In genomic region chr11:62954766-62955165, GRCm38 (mm10) we compare ENCODE assay signal across 27 mouse cellular contexts. TPM values are rescaled to one million over a fixed set of nuclear protein-coding genes. Genes with fewer than 3 reads are reported as not detected.
DNase-seq lines count a peak whose midpoint lies in the region; ATAC-seq and TF ChIP-seq lines count a peak whose summit lies in the region.
"Had no signal": no experiment of that assay in that cellular context is flagged by ENCODE, and none has a peak within 500 bp of the region (broad histone marks: within the 10 kb centered on the region; RNA-seq: fewer than 3 reads in every experiment).

No protein-coding gene starts in this region.

- no peak overlapping the region for H3K27ac ChIP-seq in kidney, adult 2 months (ENCODE audit: insufficient read depth, low read depth, low read length)
- no peak overlapping the region for H3K27ac ChIP-seq in kidney, embryonic 15.5 days
- H3K27ac ChIP-seq in lung, embryonic 15.5 days = peak overlapping the region; percentile 22; the same call in 1 of the 2 replicates
- H3K27ac ChIP-seq in forebrain, embryonic 13.5 days = no peak overlapping the region
- no peak overlapping the region for H3K27ac ChIP-seq in hindbrain, postnatal 0 days
- H3K27ac ChIP-seq: layer of hippocampus, adult 2 months; left cerebral cortex, adult 2 months; macrophage; midbrain, embryonic 10.5 days; stomach, postnatal 0 days had no signal

- no peaks in the 10 kb centered on the region for H3K4me1 ChIP-seq in kidney, adult 2 months (ENCODE audit: control insufficient read depth, insufficient read depth, low read length)
- no peaks in the 10 kb centered on the region for H3K4me1 ChIP-seq in kidney, embryonic 15.5 days
- H3K4me1 ChIP-seq in lung, embryonic 15.5 days = no peaks in the 10 kb centered on the region
- no peaks in the 10 kb centered on the region for H3K4me1 ChIP-seq in forebrain, embryonic 13.5 days
- no peaks in the 10 kb centered on the region for H3K4me1 ChIP-seq in hindbrain, postnatal 0 days (ENCODE audit: insufficient read depth, low read length)
- H3K4me1 ChIP-seq: midbrain, embryonic 10.5 days had no signal

- DNase-seq in kidney, adult 2 months = peak; percentile 17
- DNase-seq in R1 (ENCODE audit: low read depth, low spot score) = peak; percentile 86
- peak; percentile 55 to 76 for DNase-seq in lung, postnatal 4 days
- no peak for DNase-seq in hindbrain, postnatal 0 days (ENCODE audit: low spot score)
- DNase-seq: cerebellum, adult 8-10 months; heart, postnatal 10 days; kidney, adult 18-20 months; kidney, postnatal 14 days; left cerebral cortex, postnatal 4 days; liver; retina, postnatal 1 day; right cerebral cortex, postnatal 4 days had no signal

- no peaks in the 10 kb centered on the region for H3K36me3 ChIP-seq in kidney, adult 2 months (ENCODE audit: control insufficient read depth, insufficient read depth, low read length)
- H3K36me3 ChIP-seq in kidney, embryonic 15.5 days = no peaks in the 10 kb centered on the region
- no peaks in the 10 kb centered on the region for H3K36me3 ChIP-seq in lung, embryonic 15.5 days
- no peaks in the 10 kb centered on the region for H3K36me3 ChIP-seq in forebrain, embryonic 13.5 days (ENCODE audit: poor library complexity, severe bottlenecking)
- no peaks in the 10 kb centered on the region for H3K36me3 ChIP-seq in hindbrain, postnatal 0 days (ENCODE audit: insufficient read depth, low read length)
- H3K36me3 ChIP-seq: midbrain, embryonic 10.5 days had no signal

- peaks cover 9% of the 10 kb centered on the region; the same call in 1 of the 2 replicates for H3K9me3 ChIP-seq in kidney, embryonic 15.5 days (replicated peaks)
- H3K9me3 ChIP-seq in lung, embryonic 15.5 days = no peaks in the 10 kb centered on the region
- H3K9me3 ChIP-seq in forebrain, embryonic 13.5 days (replicated peaks) = no peaks in the 10 kb centered on the region
- H3K9me3 ChIP-seq in hindbrain, postnatal 0 days (ENCODE audit: low read length) = no peaks in the 10 kb centered on the region

- H3K4me3 ChIP-seq in kidney, adult 2 months (ENCODE audit: insufficient read depth, low read depth, low read length) = no peak overlapping the region
- no peak overlapping the region for H3K4me3 ChIP-seq in kidney, embryonic 15.5 days (replicated peaks)
- H3K4me3 ChIP-seq in lung, embryonic 15.5 days = no peak overlapping the region
- H3K4me3 ChIP-seq in forebrain, embryonic 13.5 days = no peak overlapping the region
- H3K4me3 ChIP-seq in hindbrain, postnatal 0 days (ENCODE audit: low read length) = no peak overlapping the region
- H3K4me3 ChIP-seq: layer of hippocampus, adult 2 months; left cerebral cortex, adult 2 months; midbrain, embryonic 10.5 days had no signal

- no peak overlapping the region for H3K9ac ChIP-seq in kidney, embryonic 15.5 days
- H3K9ac ChIP-seq in lung, embryonic 15.5 days = no peak overlapping the region
- no peak overlapping the region for H3K9ac ChIP-seq in forebrain, embryonic 13.5 days
- H3K9ac ChIP-seq in hindbrain, postnatal 0 days (replicated peaks; ENCODE audit: low read length) = no peak overlapping the region

- H3K27me3 ChIP-seq in kidney, adult 2 months (replicated peaks; ENCODE audit: control insufficient read depth, insufficient read depth, low read length) = no peaks in the 10 kb centered on the region
- H3K27me3 ChIP-seq in kidney, embryonic 15.5 days = no peaks in the 10 kb centered on the region
- H3K27me3 ChIP-seq in lung, embryonic 15.5 days = no peaks in the 10 kb centered on the region
- H3K27me3 ChIP-seq in forebrain, embryonic 13.5 days = no peaks in the 10 kb centered on the region
- H3K27me3 ChIP-seq in hindbrain, postnatal 0 days (ENCODE audit: insufficient read depth, low read length) = no peaks in the 10 kb centered on the region

- no peak for ATAC-seq in kidney, embryonic 15.5 days (replicated peaks; ENCODE audit: low FRiP score)
- ATAC-seq in lung, embryonic 15.5 days (ENCODE audit: borderline replicate concordance, extremely low read depth, low FRiP score, low TSS enrichment) = no peak
- ATAC-seq in forebrain, embryonic 13.5 days = no peak
- ATAC-seq in hindbrain, postnatal 0 days = no peak

- no peak for TF ChIP-seq POLR2A in kidney, adult 2 months (IDR thresholded peaks at IDR 0.05; ENCODE audit: low read depth, low read length)

- WGBS in kidney, adult 2 months = 73% methylated on average over 3 of the region's 3 CpGs
- WGBS in kidney, embryonic 15.5 days = 88% methylated on average over 3 of the region's 3 CpGs
- WGBS in lung, embryonic 15.5 days = 74% methylated on average over 3 of the region's 3 CpGs
- 100% methylated on average over 2 of the region's 3 CpGs for WGBS in forebrain, embryonic 13.5 days
- WGBS in hindbrain, postnatal 0 days = 95% methylated on average over 3 of the region's 3 CpGs

- no peak for TF ChIP-seq CTCF in kidney, adult 2 months (conservative IDR thresholded peaks at IDR 0.05; ENCODE audit: insufficient read depth, insufficient read length, low read depth, low read length)
- no peak for TF ChIP-seq CTCF in hindbrain, postnatal 0 days (IDR thresholded peaks at IDR 0.05; ENCODE audit: low read depth)

- H3K4me2 ChIP-seq in kidney, embryonic 15.5 days = no peak overlapping the region
- H3K4me2 ChIP-seq in lung, embryonic 15.5 days = no peak overlapping the region
- H3K4me2 ChIP-seq in forebrain, embryonic 13.5 days = no peak overlapping the region
- no peak overlapping the region for H3K4me2 ChIP-seq in hindbrain, postnatal 0 days (ENCODE audit: low read depth, low read length)
- H3K4me2 ChIP-seq: heart, embryonic 11.5 days had no signal

RNA-seq across cellular contexts. Expression of gene Cdrt4, which starts 3.8 kb away (rescaled TPM):
- polyA plus RNA-seq in kidney, adult 2 months (2012; rRNA removed) = 0.14 TPM in 1 of 2 replicates, not detected in the other
- polyA plus RNA-seq in kidney, embryonic 15.5 days (2015; fragmentation: Nextera tagmentation; extraction: Ambion mirVana) = not detected in 2 replicates
- 0.36 and 0.62 TPM in 2 replicates for polyA plus RNA-seq in lung, embryonic 15.5 days (2015; fragmentation: Nextera tagmentation; extraction: Ambion mirVana)
- not detected in 2 replicates for polyA plus RNA-seq in forebrain, embryonic 13.5 days (2015; fragmentation: Nextera tagmentation; extraction: Ambion mirVana)
- not detected in 2 replicates for total RNA-seq in hindbrain, postnatal 0 days (2014; rRNA removed)
- 0.26 and 0.35 TPM in 2 replicates for polyA plus RNA-seq in hindbrain, postnatal 0 days (2015; fragmentation: Nextera tagmentation; extraction: Ambion mirVana)
- total RNA-seq: heart, postnatal 10 days; layer of hippocampus, adult 2 months; left cerebral cortex, adult 2 months; left cerebral cortex, postnatal 4 days had no signal
- polyA plus RNA-seq: C2C12; cortical plate, adult 2 months; embryonic facial prominence, embryonic 11.5 days; heart, embryonic 11.5 days; hindbrain, embryonic 11.5 days; macrophage; midbrain, embryonic 10.5 days; neural tube, embryonic 11.5 days; stomach, postnatal 0 days; thymus, postnatal 0 days had no signal
